Mouse (Mus musculus): ENCODE measurements around the gene Lyz1. TPM values are rescaled to one million over a fixed set of nuclear protein-coding genes. Genes with fewer than 3 reads are reported as not detected.
"Not testable (repeated sequence)": the region's sequence is repeated elsewhere in the genome, so short reads cannot be mapped to it uniquely, and the experiment has no call there.

Lyz1 gene
- total RNA-seq, 4 experiments from 2014 or later, result 13.9 to 37.6 (median 25.4) TPM

DNA sequence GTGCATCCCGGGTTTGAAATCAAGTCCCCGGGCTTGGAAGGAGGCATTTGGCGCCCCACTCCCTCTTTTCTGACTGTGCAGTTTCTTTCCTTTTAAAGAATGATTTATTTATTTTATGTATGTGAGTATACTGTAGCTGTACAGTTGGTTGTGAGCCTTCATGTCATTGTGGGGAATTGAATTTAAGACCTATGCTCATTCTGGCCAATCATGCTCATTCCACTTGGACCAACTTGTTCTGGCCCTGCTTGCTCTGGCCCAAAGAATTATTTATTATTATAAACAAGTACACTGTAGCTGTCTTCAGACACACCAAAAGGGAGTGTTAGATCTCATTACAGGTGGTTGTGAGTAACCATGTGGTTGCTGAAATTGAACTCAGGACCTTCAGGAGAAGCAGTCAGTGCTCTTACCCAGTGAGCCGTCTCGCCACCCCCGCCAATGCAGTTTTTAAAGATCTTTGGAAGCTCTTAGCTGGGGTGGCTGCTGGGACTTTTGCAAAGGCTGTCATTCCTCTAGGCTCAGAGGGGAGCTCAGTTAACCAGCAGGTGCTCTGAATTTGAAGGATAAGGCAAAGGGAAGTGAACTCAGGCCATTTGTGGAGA, 6.2 kb downstream of the Lyz1 start:
- DNase-seq, result no peak

- DNase-seq, result not testable (repeated sequence)
Measured at GRCm38 (mm10) chr10:117285584-117285983, 7.1 kb downstream of the Lyz1 start.

- DNase-seq, result no peak
Measured at GRCm38 (mm10) chr10:117284578-117285520, 7.8 kb downstream of the Lyz1 start.

DNA sequence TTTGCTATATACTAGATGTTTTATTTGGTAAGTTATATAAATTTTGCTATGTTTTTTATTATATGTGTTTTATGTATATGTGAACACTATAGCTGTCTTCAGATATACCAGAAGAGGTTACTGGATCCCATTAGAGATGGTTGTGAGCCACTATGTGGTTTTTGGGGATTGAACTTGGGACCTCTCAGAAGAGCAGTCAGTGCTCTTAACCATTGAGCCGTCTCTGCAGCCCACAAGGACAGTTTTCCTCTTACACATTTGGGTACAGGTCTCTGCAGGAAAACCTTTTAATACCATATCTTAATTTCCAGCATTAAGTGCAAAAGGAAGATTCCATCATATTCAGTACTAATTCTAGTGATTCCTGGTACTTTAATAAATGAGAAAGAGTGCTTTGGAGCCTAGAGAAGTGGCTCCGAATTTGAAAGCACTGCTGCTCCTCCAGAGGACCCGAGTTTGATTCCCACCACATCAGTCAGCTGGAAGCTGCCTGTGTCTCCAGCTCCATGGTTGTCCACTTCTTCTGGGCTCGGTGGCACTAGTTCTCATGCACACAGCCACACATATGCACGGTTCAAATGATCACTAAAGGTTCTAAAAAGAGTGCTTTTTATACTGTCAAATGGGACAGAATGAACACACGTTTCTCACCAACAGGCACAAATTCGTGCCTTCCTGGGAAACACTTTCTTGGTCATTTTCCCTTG, 8.6 kb downstream of the Lyz1 start:
- no peak for DNase-seq

DNA sequence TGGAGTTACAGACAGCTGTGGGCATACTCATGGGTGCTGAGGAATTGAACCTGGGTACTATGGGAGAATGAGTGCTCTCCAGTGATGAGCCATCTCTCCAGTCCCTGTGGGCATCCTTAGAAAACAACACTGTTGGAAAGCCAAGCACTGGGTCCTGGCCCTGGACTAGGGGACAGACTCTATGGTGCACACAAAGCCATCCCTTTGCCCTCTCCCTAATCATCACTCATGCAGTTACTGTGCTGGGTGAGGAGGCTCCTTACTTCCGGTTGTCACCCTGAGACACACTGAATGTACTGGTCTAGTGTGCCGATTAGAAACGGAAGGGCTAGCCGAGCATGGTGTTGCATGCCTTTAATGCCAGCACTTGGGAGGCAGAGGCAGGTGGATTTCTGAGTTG, 9.5 kb downstream of the Lyz1 start:
- not testable (repeated sequence) for DNase-seq

GRCm38 (mm10) chr10:117282551-117282950, 10.1 kb downstream of the Lyz1 start:
- no peak for DNase-seq

- DNase-seq, result no peak
Measured at GRCm38 (mm10) chr10:117282049-117282448, 10.6 kb downstream of the Lyz1 start, which contains the start of gene Lyz2. Lyz2 (minus strand) TSS chr10:117282321.

- no peak for DNase-seq
Measured at GRCm38 (mm10) chr10:117281381-117281920, 11.2 kb downstream of the Lyz1 start.

GRCm38 (mm10) chr10:117280000-117280399, 12.7 kb downstream of the Lyz1 start:
- no peak for DNase-seq

GRCm38 (mm10) chr10:117278510-117278909, 14.2 kb downstream of the Lyz1 start:
- DNase-seq, result not testable (repeated sequence)

GRCm38 (mm10) chr10:117277779-117278178, 14.9 kb downstream of the Lyz1 start:
- DNase-seq, result not testable (repeated sequence)

- no peak for DNase-seq
Measured at GRCm38 (mm10) chr10:117275681-117276369, 16.8 kb downstream of the Lyz1 start.

DNA sequence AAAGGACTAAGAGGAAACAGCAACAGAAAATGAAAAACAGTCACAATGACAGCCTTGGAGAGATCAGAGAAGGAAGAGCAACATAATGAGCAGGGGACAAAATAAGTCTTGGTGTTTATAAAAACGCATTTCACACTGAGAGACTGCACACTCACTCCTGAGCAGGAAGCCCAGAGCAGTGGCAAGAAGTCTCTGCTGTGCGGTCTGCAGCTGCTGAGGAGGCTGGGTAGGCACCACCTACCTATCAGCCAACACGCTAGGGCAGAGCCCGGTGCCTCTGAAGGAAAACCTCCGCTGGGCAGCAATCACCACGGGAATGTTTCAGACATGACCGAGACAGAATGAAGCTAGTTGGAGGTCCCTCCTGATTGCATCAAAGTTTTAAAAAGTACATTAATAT, 18.0 kb downstream of the Lyz1 start:
- DNase-seq, result not testable (repeated sequence)

DNA sequence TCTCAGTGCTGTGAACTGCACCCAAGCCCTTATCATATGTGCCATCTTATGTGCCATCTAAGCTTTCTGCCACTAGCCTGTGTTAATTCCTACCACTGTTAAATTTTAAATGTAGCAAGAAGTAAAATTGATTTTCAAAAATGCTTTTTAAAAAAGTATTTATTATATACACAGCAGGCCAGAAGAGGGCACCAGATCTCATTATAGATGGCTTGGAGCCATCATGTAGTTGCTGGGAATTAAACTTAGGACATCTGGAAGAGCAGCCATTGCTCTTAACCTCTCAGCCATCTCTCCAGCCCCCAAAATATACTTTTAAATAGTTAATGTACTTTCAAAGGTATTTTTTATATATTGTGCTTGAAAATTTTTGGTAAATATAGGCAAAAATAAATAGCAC, 20.6 kb downstream of the Lyz1 start:
- DNase-seq, result no peak

DNA sequence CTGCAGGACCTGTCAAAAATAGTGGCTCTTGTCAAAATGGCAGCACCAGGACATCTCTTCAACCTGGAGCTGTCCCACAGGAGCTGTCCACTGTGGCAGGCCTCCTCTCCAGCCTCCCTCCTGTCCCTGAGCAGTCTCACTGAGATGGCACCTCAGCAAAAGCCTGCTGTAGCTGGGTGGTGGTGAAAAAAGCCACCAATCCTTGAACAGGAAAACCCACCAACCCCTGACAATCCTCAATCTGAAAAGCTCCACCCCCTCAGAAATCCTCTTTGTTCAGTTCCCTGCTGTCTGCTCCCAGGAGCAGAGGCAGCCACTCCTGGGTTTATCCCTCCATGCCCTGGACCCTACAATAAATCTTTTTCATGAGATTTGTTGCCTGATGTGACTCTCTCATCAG, 32.8 kb downstream of the Lyz1 start:
- no peak for DNase-seq

GRCm38 (mm10) chr10:117238603-117239002, 54.1 kb downstream of the Lyz1 start, which contains the start of gene 9530003J23Rik:
9530003J23Rik (minus strand) TSS chr10:117238703.
- DNase-seq, result no peak

Other genes starting within 250 kb of the Lyz1 start
- not detected for gene Lrrc10, start 247.5 kb downstream of the Lyz1 start, total RNA-seq (2022)
- 100 to 1,000 TPM; 184 to 239 (median 209) TPM for gene Cct2, start 229.1 kb downstream of the Lyz1 start, total RNA-seq (2022)
- gene Frs2, start 144.3 kb downstream of the Lyz1 start, total RNA-seq (2022), result 10 to 100 TPM; 26.8 to 34.1 (median 29.6) TPM
- gene Yeats4, start 68.4 kb downstream of the Lyz1 start, total RNA-seq (2022), result 10 to 100 TPM; 39.3 to 42.6 (median 41.5) TPM
- gene 9530003J23Rik, start 54.2 kb downstream of the Lyz1 start, total RNA-seq (2022), result not detected
- 100 to 1,000 TPM; 174 to 471 (median 338) TPM for gene Lyz2, start 10.5 kb downstream of the Lyz1 start, total RNA-seq (2022)
- 10 to 100 TPM; 62.6 to 94.5 (median 80.2) TPM for gene Cpsf6, start 87.1 kb upstream of the Lyz1 start, total RNA-seq (2022)